Mouse (Mus musculus) splenic B cell, adult 2 months (primary cell): ENCODE results near the gene Rgs6.

ENCODE experiments used
- DNase-seq: peaks from one replicate; pipeline ENCODE4 v3.0.0-alpha.2; 2011; ENCODE audit warnings: low read depth, low spot score
- H3K27me3 ChIP-seq: 2 replicates; pipeline ENCODE4 v1.6.1; 2012; ENCODE audit warnings: mild to moderate bottlenecking, low read length, moderate library complexity, mixed read lengths; ENCODE audit not compliant: control insufficient read depth, poor library complexity, insufficient read depth, severe bottlenecking
- H3K36me3 ChIP-seq: 2 replicates; pipeline ENCODE4 v1.6.1; 2012; ENCODE audit warnings: mild to moderate bottlenecking, low read length, moderate library complexity, mixed read lengths; ENCODE audit not compliant: control insufficient read depth, poor library complexity, insufficient read depth, severe bottlenecking

Rgs6 gene

DNA sequence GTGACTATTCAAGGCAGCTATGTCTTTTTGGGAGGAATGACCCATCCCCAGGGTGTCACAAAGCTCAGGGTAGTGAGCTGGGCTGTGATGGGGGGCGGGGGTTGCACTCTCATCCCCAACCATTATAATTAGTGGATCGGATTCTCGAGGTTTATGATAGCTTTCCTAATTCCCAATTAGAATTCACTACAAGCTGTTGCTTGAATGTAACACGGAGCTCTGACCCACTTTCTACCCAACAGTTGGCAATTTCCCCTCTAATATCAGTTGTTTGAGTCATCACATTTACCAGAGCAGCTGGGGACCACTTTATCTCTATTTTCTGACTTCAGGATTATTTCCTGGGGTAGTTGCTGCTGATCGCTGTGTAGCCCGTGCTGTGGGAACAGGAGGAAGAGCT is 231.9 kb downstream of the Rgs6 start:
- no peaks in the 10 kb centered on the region for H3K27me3 ChIP-seq
- H3K36me3 ChIP-seq = no peaks in the 10 kb centered on the region
- no peak for DNase-seq

- no peak for DNase-seq
- Histone ChIP-seq H3K36me3 (no peaks in the 10 kb centered on the region), H3K27me3 (no peaks in the 10 kb centered on the region)
Measured at GRCm38 (mm10) chr12:82822821-82823620, 234.9 kb downstream of the Rgs6 start.

DNA sequence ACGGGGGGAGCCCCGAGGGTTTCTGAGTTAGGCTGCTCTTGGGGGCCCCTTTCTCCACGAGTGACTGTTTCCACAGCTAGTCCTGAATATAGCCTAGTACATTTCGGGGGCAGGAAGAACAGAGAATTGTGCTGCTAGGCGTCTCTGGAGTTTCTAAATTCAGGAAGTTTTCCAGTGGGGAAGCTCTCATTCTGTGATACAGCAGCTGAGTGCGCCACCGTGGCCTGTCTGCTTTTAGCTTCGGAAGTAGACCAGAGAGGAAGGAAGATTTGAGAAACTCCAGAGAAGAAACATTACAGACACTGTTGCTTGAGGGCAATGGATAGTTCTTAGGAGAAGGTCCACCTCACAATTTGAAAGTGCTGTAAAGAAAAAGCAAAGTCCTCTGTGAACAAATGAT is 242.2 kb downstream of the Rgs6 start:
- DNase-seq = no peak
- H3K27me3 ChIP-seq = no peaks in the 10 kb centered on the region
- no peaks in the 10 kb centered on the region for H3K36me3 ChIP-seq

DNA sequence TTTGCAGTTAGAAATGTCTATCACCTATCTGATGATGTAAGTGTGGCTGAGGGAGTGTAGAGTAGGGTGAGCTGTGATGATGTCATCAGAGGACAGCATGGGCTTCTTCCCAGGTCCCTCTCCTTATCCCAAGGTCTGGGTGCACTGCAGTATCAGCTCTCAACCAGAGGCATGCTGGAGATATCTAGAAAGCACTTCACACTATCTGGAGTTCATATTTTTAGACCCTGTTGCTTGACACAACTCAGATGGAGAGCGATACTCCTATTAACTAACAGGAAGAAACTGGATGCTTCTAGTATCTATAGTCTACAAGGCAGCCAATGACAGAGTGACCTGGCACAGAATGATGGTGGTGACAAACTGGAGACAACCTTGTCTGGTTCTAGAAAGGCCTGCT is 250.5 kb downstream of the Rgs6 start:
- DNase-seq = no peak
- H3K36me3 ChIP-seq = no peaks in the 10 kb centered on the region
- no peaks in the 10 kb centered on the region for H3K27me3 ChIP-seq

GRCm38 (mm10) chr12:82841566-82841965 is 253.5 kb downstream of the Rgs6 start:
- Histone ChIP-seq H3K27me3 (no peaks in the 10 kb centered on the region), H3K36me3 (no peaks in the 10 kb centered on the region)
- DNase-seq = no peak

- H3K36me3 ChIP-seq = no peaks in the 10 kb centered on the region
- no peak for DNase-seq
- no peaks in the 10 kb centered on the region for H3K27me3 ChIP-seq
Measured at GRCm38 (mm10) chr12:82848304-82848872, 260.3 kb downstream of the Rgs6 start.

DNA sequence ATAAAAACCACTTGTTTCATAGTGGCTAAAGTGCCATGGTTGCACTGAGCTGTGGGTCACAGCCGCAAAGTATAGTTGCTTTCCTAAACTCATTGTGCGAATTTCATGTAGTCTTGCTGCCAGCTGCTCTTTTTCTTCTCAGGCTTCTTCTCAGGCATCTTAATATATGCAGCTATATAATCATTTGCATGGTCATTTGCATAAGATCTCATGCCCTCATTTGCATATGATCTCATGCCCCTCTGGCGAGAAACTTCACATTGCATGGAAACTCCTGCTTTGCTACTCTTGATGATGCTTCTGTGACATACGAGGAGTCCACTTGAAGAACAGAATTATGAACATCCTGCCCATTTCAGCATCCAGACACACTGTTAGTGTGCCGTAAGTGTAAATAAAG is 266.8 kb downstream of the Rgs6 start:
- Histone ChIP-seq H3K27me3 (no peaks in the 10 kb centered on the region), H3K36me3 (no peaks in the 10 kb centered on the region)
- DNase-seq = no peak

DNA sequence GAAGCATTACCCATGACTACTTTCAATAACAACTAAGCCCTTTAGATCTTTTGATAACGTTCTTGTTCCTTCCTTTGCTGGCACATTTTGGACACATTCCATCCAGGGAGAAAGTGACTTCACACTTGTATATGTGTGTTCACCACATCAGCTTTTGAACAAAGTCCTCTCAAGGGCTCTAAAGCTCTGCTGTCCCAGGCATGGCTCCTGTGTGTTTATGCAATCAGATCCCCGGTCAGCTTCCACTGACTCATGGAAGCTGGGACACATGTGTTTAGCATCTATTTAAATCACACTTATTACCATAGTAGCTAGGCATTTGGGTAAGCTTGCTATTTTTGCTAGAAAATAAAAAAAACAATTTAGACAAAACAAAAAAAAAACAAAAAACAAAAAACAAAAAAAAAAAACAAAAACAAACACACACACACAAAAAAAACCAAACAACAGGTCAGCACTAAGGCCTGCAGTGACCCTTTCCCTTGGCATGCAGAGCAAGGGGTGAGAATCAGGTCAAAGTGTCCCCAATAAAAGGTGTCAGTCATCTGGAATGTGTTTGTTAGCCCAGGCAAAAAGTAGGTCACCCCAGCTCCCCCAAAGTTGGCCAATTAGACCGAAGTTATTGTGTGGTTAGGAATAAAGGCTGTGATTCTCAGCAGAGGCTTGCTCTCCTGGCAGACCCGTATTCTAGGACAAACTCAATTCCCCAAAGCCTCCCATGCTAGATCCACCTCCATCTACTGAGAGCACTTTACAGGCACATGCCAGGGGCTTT is 267.4 kb downstream of the Rgs6 start:
- Histone ChIP-seq H3K36me3 (no peaks in the 10 kb centered on the region), H3K27me3 (no peaks in the 10 kb centered on the region)
- no peak for DNase-seq

- no peak for DNase-seq
- Histone ChIP-seq H3K27me3 (no peaks in the 10 kb centered on the region), H3K36me3 (no peaks in the 10 kb centered on the region)
Measured at GRCm38 (mm10) chr12:82865686-82866085, 277.6 kb downstream of the Rgs6 start.

- no peak for DNase-seq
- H3K27me3 ChIP-seq = no peaks in the 10 kb centered on the region
- H3K36me3 ChIP-seq = no peaks in the 10 kb centered on the region
Measured at GRCm38 (mm10) chr12:82880711-82881110, 292.6 kb downstream of the Rgs6 start.

DNA sequence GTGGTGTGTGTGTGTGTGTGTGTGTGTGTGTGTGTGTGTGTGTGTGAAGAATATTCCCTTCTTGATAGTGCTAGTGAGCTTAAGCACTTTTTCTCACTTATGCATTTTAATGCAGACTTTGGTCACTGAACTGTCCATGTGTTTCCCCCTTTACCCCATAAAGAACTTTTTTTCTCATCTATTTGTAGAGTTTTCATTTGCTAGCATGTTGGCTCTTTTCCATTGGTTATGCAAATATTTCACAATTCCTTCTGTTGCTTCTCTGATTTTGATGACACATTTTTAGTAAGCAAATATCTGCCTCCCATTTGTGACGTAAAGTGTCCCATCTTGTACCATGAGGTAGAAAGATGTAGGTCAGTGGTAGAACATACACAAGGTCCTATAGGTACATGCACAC is 295.0 kb downstream of the Rgs6 start:
- H3K27me3 ChIP-seq = no peaks in the 10 kb centered on the region
- DNase-seq = no peak
- no peaks in the 10 kb centered on the region for H3K36me3 ChIP-seq

DNA sequence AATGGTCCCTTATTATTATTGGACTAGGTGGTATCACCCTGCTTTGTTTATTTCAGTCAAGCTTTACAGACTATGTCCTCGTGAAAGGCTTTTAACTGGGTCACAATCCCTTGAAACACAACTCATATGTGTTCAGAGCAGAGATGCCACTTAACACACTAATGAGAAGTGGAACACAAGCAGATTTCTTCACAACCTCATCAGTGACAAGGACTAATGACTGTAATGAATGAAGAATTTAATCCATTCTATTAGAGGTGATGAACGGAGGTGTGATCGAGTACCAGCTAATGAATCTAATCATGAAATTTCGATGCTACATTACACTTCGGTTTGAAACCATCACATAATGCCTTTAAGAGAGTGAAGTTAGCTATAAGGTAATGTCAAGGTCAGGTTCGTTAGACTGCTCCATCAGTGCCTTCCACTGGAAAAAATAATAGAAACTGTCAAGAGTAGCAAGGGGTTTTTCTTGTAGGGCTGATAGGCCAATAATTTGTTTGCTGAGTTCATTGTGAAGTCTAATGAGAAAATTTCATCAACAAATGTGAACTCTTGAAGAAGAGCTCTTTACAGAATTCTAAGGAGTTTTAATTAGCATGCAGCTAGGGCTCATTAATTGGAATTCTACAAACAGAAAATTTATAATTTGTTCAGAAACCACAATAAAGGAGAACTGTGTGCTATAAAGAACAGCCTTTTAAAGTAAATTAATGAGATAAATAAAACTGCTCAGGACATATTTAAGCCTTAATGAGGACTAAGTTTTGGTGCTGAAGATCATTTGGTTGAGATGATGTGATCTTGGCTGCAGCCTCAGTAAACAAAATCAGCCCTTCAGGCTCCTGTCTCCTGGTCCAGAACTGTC is 307.1 kb downstream of the Rgs6 start:
- H3K36me3 ChIP-seq = no peaks in the 10 kb centered on the region
- DNase-seq = no peak

GRCm38 (mm10) chr12:82905773-82906172 is 317.7 kb downstream of the Rgs6 start:
- H3K27me3 ChIP-seq = no peaks in the 10 kb centered on the region
- H3K36me3 ChIP-seq = no peaks in the 10 kb centered on the region
- DNase-seq = no peak

More for the DNA sequence above, 307.1 kb downstream of the Rgs6 start:
- no peaks in the 10 kb centered on the region for H3K27me3 ChIP-seq

GRCm38 (mm10) chr12:82910846-82911245 is 322.8 kb downstream of the Rgs6 start:
- no peaks in the 10 kb centered on the region for H3K36me3 ChIP-seq
- DNase-seq = no peak
- no peaks in the 10 kb centered on the region for H3K27me3 ChIP-seq
